Mouse (Mus musculus) stomach, postnatal 0 days (tissue): ENCODE data around the gene Cpm. TPM values are rescaled to one million over a fixed set of nuclear protein-coding genes. Genes with fewer than 3 reads are reported as not detected.

Source experiments
- ATAC-seq: fragments of 200-750 bp; cut with Nextera tagmentation; 2 replicates; pipeline ENCODE4 v1.8.0; 2017; ENCODE audit not compliant: low FRiP score, low TSS enrichment
- DNase-seq: peaks from one replicate; pipeline ENCODE4 v3.0.0-alpha.2; 2016; ENCODE audit warnings: low spot score
- H3K27ac ChIP-seq: fragments of 300-500 bp; sonication (generic); replicated peaks from 2 replicates; pipeline ENCODE4 v1.5.1; 2014; ENCODE audit warnings: mild to moderate bottlenecking, control low read depth
- H3K27me3 ChIP-seq: fragments of 300-500 bp; sonication (generic); 2 replicates; pipeline ENCODE4 v1.6.1; 2014; ENCODE audit warnings: low read length; ENCODE audit not compliant: control insufficient read depth, insufficient read depth
- H3K36me3 ChIP-seq: fragments of 300-500 bp; sonication (generic); 2 replicates; pipeline ENCODE4 v1.6.1; 2014; ENCODE audit warnings: low read length, mixed read lengths; ENCODE audit not compliant: control insufficient read depth, insufficient read depth
- H3K4me1 ChIP-seq: fragments of 300-500 bp; sonication (generic); replicated peaks from 2 replicates; pipeline ENCODE4 v1.6.1; 2014; ENCODE audit warnings: antibody characterized with exemption; ENCODE audit not compliant: control insufficient read depth, insufficient read depth
- H3K4me2 ChIP-seq: fragments of 300-500 bp; sonication (generic); replicated peaks from 2 replicates; pipeline ENCODE4 v1.6.1; 2014; ENCODE audit warnings: low read depth, mild to moderate bottlenecking, control low read depth, moderate library complexity
- H3K4me3 ChIP-seq: fragments of 300-500 bp; sonication (generic); 2 replicates; pipeline ENCODE4 v1.5.1; 2014; ENCODE audit warnings: low read depth, low read length, control low read depth
- H3K9ac ChIP-seq: fragments of 300-500 bp; sonication (generic); 2 replicates; pipeline ENCODE4 v1.6.1; 2014; ENCODE audit warnings: mild to moderate bottlenecking, low read length, control low read depth, mixed read lengths
- H3K9me3 ChIP-seq: fragments of 300-500 bp; sonication (generic); 2 replicates; pipeline ENCODE4 v1.6.1; 2016; ENCODE audit warnings: low read length; ENCODE audit not compliant: control insufficient read depth
- CTCF ChIP-seq: IDR thresholded peaks from 2 replicates; pipeline ENCODE4 v1.5.1; 2016; ENCODE audit warnings: antibody characterized with exemption, low read depth, mild to moderate bottlenecking, moderate library complexity
- EP300 ChIP-seq: optimal IDR thresholded peaks from 2 replicates; pipeline ENCODE3; 2016; ENCODE audit warnings: antibody characterized with exemption
- WGBS: fragments of 180-500 bp; shearing (Covaris S2); extraction: QIAGEN DNeasy Blood & Tissue Kit; methylation state at CpG from one replicate; pipeline ENCODE4 v1.1.7; 2014; 5-methylcytosine and 5-hydroxymethylcytosine counted together
- polyA plus RNA-seq: library from polyadenylated mRNA; unstranded; fragments of >200 nt; fragmentation: Nextera tagmentation; extraction: Ambion mirVana; gene quantifications from 2 replicates; pipeline ENCODE4 v1.2.1, GENCODE M21; 2015

The Cpm gene
- polyA plus RNA-seq, 1 experiment from 2014 or later, result 22.9 TPM

DNA sequence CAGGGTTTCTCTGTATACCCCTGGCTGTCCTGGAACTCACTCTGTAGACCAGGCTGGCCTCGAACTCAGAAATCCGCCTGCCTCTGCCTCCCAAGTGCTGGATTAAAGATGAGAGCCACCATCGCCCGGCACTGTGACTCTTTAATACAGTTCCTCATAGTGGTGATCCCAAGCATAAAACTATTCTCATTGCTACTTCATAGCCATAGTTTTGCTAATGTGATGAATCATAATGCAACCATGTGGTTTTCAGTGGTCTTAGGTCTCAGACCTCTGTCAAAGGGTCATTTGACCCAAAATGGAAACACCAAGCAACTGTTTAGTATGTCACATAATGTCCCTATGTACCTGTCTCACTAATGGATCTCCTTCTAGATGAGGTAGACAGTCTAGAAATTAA is 66.3 kb downstream of the Cpm start:
- no peak overlapping the region for H3K4me2 ChIP-seq
- no peak overlapping the region for H3K4me3 ChIP-seq
- H3K9me3 ChIP-seq, result no peaks in the 10 kb centered on the region
- no peaks in the 10 kb centered on the region for H3K27me3 ChIP-seq
- no peaks in the 10 kb centered on the region for H3K4me1 ChIP-seq
- no peak for TF ChIP-seq CTCF
- TF ChIP-seq EP300, result no peak
- WGBS, result 95% methylated on average over 4 of the region's 4 CpGs
- H3K27ac ChIP-seq, result no peak overlapping the region
- DNase-seq (no peak), ATAC-seq (no peak)
- peaks cover 49% of the 10 kb centered on the region for H3K36me3 ChIP-seq
- no peak overlapping the region for H3K9ac ChIP-seq

DNA sequence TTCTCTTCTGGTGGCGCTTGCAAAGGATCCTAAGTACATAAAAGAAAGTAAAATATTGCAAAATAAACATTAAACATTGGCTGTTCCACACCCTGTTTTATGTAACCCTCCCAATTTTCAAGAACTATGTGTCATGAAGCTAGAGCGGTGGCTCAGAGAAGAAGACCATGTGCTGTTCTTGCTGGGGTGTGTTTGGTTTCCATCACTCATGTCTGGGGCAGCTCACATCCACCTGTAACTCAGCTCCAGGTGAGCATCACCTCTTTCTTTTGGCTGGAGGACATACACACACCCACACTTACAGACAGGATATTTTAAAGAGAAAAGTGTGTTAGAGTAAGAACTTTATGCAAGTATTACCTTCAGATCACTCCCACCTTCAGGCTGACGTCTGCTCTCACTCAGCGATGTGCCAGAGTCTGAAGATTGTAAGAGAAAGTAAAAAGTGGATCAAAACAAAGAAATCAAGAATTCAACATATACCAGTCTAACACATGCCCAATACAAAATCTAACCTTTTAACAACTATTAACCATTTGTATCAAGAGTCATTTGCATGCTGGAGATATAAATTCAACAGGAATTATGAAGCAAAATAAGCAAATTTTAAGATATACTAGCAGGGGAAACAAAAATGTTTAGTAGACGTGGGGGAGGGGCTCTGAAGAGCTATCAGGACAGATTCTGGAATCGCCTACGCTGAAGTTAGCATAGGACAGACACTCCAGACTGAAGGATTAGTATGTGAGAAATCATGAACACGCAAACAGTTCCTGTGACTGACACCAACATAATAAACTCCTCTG is 66.9 kb downstream of the Cpm start:
- H3K36me3 ChIP-seq, result peaks cover 48% of the 10 kb centered on the region
- no peaks in the 10 kb centered on the region for H3K4me1 ChIP-seq
- no peak for TF ChIP-seq CTCF
- TF ChIP-seq EP300, result no peak
- ATAC-seq (no peak), DNase-seq (no peak)
- H3K9ac ChIP-seq, result no peak overlapping the region
- H3K9me3 ChIP-seq, result no peaks in the 10 kb centered on the region
- no peak overlapping the region for H3K4me3 ChIP-seq
- H3K4me2 ChIP-seq, result no peak overlapping the region
- 77% methylated on average over 8 of the region's 8 CpGs for WGBS
- no peak overlapping the region for H3K27ac ChIP-seq
- H3K27me3 ChIP-seq, result no peaks in the 10 kb centered on the region

DNA sequence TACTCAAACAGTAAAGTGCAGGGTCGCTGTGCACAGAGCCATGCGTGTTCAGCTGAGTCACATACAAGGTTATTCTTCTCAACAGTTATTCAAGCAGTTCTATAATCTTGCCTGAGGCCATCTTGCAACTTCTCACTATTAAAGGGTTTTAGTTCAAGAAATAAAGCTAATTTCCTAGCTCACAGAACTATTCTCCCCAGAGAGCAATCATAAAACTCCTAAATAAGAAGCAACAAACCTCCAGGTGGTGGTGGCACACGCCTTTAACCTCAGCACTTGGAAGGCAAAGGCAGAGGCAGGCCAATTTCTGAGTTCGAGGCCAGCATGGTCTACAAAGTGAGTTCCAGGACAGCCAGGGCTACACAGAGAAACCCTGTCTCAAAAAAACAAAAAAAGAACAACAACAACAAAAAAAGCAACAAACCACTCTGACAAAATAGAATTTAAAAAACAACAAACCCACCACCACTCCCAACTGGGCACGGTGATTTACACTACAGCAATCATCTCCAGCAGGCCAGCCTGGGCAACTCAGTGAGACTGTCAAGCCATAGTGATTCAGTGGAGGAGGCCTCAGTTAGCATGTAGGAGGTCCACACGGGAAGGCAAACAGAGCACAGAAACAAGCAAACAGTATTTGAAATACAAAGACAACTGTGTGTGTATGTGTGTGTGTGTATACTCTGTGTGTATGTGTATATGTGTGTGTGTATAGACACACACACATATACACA is 67.7 kb downstream of the Cpm start:
- Histone ChIP-seq H3K4me2 (no peak overlapping the region), H3K9ac (no peak overlapping the region), H3K36me3 (peaks cover 48% of the 10 kb centered on the region), H3K27ac (no peak overlapping the region), H3K9me3 (no peaks in the 10 kb centered on the region), H3K4me3 (no peak overlapping the region), H3K4me1 (no peaks in the 10 kb centered on the region), H3K27me3 (no peaks in the 10 kb centered on the region)
- DNase-seq, result no peak
- 89% methylated on average over 6 of the region's 6 CpGs for WGBS
- TF ChIP-seq EP300 (no peak), CTCF (no peak)
- no peak for ATAC-seq

DNA sequence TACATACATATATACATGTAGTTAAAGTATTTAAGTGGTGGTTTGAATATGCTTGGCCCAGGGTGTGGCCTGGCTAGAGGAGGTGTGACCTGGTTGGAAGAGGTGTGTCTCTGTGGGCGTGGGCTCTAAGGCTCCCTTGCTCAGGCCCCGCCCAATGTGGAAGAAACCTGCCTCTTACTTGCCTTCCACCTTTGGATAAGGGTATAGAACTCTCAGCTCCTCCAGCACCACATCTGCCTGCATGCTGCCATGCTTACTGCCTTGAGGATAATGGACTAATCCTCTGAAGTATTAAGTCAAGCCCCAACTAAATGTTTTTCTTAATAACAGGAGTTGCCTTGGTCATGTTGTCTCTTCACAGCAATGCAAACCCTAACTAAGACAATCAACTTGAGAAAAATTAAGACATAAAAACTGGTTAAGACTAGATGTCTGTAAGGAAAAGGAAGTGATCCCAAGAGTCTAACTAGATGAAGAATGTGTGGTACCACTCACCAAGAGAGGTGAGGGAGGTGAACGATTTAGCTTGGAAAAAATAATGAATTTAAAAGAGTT is 68.3 kb downstream of the Cpm start:
- ATAC-seq (no peak), DNase-seq (no peak)
- Histone ChIP-seq H3K9ac (no peak overlapping the region), H3K9me3 (no peaks in the 10 kb centered on the region), H3K4me1 (no peaks in the 10 kb centered on the region), H3K4me2 (no peak overlapping the region), H3K4me3 (no peak overlapping the region), H3K27ac (no peak overlapping the region), H3K27me3 (no peaks in the 10 kb centered on the region), H3K36me3 (peaks cover 45% of the 10 kb centered on the region)
- no peak for TF ChIP-seq CTCF
- TF ChIP-seq EP300, result no peak
- 92% methylated on average over 3 of the region's 3 CpGs for WGBS

DNA sequence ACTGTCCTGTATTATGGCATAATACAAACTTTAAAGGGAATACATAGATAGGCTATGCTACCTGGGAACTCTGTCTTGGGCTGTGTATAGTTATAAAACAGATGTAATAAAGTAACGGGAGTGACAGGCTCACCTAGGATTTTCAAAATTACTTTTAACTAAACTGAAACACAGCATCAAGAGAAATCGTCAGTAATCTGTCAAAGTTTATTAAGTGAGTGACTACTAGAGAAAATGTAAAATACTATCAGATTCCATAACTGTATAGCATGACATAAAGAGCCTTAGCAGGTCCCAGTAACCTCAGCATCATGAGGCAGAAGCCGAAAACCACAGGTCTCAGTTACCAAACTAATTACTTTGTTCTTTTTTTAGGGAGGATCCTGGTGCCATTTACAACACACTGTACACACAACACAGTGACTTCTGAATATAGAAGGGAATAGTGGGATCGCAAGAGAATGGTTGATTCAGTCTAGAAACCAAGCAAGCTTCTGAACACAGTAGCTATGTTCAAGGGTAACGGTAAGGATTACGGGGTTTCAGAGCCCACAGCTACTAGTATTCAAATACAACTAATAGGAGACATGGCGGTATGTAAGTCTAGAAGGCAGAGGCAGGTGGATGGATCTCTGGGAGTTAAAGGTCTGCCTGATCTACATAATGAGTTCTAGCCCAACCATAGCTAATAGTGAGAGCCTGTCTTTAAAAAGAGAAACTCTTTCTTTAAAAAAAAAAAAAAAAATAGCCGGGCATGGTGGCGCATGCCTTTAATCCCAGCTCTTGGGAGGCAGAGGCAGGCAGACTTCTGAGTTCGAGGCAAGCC is 69.2 kb downstream of the Cpm start:
- Histone ChIP-seq H3K4me2 (no peak overlapping the region), H3K9me3 (no peaks in the 10 kb centered on the region), H3K4me1 (no peaks in the 10 kb centered on the region), H3K36me3 (peaks cover 43% of the 10 kb centered on the region), H3K4me3 (no peak overlapping the region), H3K27me3 (no peaks in the 10 kb centered on the region), H3K9ac (no peak overlapping the region), H3K27ac (no peak overlapping the region)
- no peak for TF ChIP-seq CTCF
- TF ChIP-seq EP300, result no peak
- WGBS, result 93% methylated on average over 10 of the region's 10 CpGs
- ATAC-seq (no peak), DNase-seq (no peak)
